Mouse (Mus musculus): Measurements from ENCODE around the gene Atp2c2. TPM values are rescaled to one million over a fixed set of nuclear protein-coding genes. Genes with fewer than 3 reads are reported as not detected.

Gene Atp2c2
- polyA plus RNA-seq, 1 experiment = not detected

- Histone ChIP-seq H3K4me1 (peaks cover 45% of the 10 kb centered on the region), H3K36me3 (replicated peaks; ENCODE audit: low read length) (no peaks in the 10 kb centered on the region), H3K9me3 (no peaks in the 10 kb centered on the region), H3K27me3 (replicated peaks) (peaks cover 63% of the 10 kb centered on the region), H3K4me3 (replicated peaks) (no peak overlapping the region)
- TF ChIP-seq GATA1 (IDR thresholded peaks at IDR 0.05; ENCODE audit: borderline replicate concordance, low read length) (no peak), FLI1 (IDR thresholded peaks at IDR 0.05; ENCODE audit: low read length) (no peak)
Observed at GRCm38 (mm10) chr8:119788607-119789381, 89.0 kb downstream of the Atp2c2 start.

- Histone ChIP-seq H3K36me3 (replicated peaks; ENCODE audit: low read length) (no peaks in the 10 kb centered on the region), H3K27me3 (replicated peaks) (peaks cover 58% of the 10 kb centered on the region), H3K4me1 (peaks cover 37% of the 10 kb centered on the region), H3K9me3 (no peaks in the 10 kb centered on the region), H3K4me3 (replicated peaks) (no peak overlapping the region)
- TF ChIP-seq GATA1 (IDR thresholded peaks at IDR 0.05; ENCODE audit: borderline replicate concordance, low read length) = no peak
- TF ChIP-seq FLI1 (IDR thresholded peaks at IDR 0.05; ENCODE audit: low read length) = no peak
Observed at GRCm38 (mm10) chr8:119789581-119789980, 89.8 kb downstream of the Atp2c2 start.

DNA sequence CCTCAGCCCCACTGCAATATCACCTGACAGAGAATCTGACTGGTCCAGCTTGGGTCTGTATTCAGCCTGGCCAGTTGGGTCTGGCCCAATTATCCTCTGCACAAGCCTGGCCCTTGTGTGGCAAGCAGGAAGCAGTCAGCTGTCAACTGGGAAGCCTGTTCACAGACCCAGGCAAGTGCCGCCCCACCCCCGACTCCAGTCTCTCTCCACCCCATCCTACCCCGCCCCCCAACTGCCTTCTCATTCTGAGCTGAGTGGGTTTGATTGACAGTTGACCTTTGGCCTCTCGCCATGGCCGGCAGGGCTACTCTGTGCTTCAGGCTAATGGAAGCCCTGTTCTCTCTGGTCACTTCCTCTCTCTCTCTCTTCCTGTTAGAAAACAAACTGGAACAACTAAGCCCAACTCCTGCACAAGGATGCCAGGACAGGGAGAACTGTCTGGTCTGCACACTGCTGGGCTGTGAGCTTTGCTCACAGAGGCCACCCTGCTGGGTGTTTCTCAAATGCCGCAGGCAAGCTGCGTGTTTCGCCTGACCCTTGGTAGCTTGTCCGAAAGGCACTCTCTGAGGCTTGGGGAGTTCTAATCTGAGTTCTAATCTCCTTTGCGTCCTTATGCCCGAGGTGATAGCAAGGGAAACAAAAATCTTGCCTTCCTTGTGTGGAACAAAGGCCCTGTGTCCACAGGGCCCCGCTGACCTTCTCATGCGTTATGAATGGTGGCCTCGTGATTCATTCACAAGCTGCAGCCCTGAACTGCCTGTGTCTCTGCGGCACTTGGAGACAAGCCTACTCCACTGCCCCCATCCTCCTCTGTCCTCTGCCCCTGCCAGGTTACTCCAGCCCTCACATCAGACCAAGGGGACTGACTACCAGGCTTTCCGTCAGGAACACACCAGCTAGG lies 92.2 kb downstream of the Atp2c2 start:
- Histone ChIP-seq H3K4me3 (replicated peaks) (no peak overlapping the region), H3K36me3 (replicated peaks; ENCODE audit: low read length) (no peaks in the 10 kb centered on the region), H3K9me3 (no peaks in the 10 kb centered on the region), H3K4me1 (peaks cover 22% of the 10 kb centered on the region), H3K27me3 (replicated peaks) (peaks cover 60% of the 10 kb centered on the region)
- TF ChIP-seq FLI1 (IDR thresholded peaks at IDR 0.05; ENCODE audit: low read length) = no peak
- TF ChIP-seq GATA1 (IDR thresholded peaks at IDR 0.05; ENCODE audit: borderline replicate concordance, low read length) = no peak

GRCm38 (mm10) chr8:119794689-119795088 lies 94.9 kb downstream of the Atp2c2 start:
- peaks cover 61% of the 10 kb centered on the region for H3K27me3 ChIP-seq (replicated peaks)
- no peak overlapping the region for H3K4me3 ChIP-seq (replicated peaks)
- no peaks in the 10 kb centered on the region for H3K9me3 ChIP-seq
- H3K4me1 ChIP-seq = peaks cover 32% of the 10 kb centered on the region
- TF ChIP-seq FLI1 (IDR thresholded peaks at IDR 0.05; ENCODE audit: low read length) (no peak), GATA1 (IDR thresholded peaks at IDR 0.05; ENCODE audit: borderline replicate concordance, low read length) (no peak)
- H3K36me3 ChIP-seq (replicated peaks; ENCODE audit: low read length) = no peaks in the 10 kb centered on the region

DNA sequence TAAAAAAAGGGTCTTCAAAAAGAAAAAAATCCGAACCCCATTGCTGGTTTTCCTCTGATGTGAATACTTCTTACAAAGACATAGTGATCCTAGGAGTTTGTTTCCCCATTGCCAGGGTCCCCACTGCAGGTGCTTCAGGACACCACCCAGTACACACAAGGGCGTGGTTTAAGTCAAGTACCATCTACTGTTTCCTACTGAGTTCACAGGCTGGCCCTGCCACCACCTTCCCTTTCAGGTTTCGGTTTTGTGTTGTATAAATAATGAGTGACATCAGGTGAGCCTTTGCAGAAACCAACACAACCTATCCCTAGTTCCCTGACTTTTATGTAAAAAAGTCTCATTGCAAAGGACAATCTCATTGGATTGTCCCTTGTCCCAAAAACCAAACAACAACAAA lies 95.8 kb downstream of the Atp2c2 start:
- no peak for TF ChIP-seq GATA1 (IDR thresholded peaks at IDR 0.05; ENCODE audit: borderline replicate concordance, low read length)
- no peak for TF ChIP-seq FLI1 (IDR thresholded peaks at IDR 0.05; ENCODE audit: low read length)
- no peak overlapping the region for H3K4me3 ChIP-seq (replicated peaks)
- peaks cover 32% of the 10 kb centered on the region for H3K4me1 ChIP-seq
- no peaks in the 10 kb centered on the region for H3K9me3 ChIP-seq
- peaks cover 62% of the 10 kb centered on the region for H3K27me3 ChIP-seq (replicated peaks)
- H3K36me3 ChIP-seq (replicated peaks; ENCODE audit: low read length) = no peaks in the 10 kb centered on the region

DNA sequence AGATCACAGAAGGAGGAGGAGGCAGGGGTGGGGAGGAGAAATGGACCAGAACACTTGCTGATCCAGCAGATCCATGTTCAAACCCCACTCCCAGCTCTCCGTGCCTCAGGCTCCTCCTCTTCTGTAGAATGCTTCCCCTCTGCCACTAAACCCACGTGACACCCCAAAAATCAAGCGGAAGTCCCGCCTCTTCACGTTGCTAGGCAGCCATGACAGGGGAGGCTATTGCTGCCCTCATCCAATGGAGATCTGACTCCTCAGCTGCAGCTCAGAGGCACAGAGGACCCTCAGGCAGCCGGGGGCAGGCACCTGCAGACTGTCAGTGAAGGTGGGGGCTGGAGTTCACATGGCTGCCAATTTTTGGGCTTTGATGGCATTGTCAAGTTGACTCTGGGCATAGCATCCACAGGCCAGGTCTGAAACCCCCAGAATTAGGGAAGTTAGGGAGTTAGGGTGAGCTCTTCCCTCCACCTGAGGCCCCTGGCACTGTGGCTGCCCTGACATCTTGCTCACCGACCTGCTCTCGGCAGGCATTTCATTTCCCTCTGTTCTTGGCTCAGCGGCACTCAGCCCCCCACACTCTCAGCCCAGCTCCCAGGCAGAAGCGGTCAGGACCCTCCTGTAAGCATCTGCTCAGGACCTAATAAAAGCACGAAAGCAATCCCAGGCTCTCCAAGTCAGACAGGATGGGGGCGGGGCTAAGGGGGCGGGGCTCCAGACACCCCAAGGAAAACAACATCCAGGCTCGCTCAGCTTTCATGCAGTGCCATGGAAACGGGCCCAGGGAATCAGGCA lies 98.6 kb downstream of the Atp2c2 start:
- peaks cover 66% of the 10 kb centered on the region for H3K27me3 ChIP-seq (replicated peaks)
- peaks cover 3% of the 10 kb centered on the region; the same call in 1 of the 2 replicates for H3K9me3 ChIP-seq
- peaks cover 13% of the 10 kb centered on the region for H3K4me1 ChIP-seq
- TF ChIP-seq FLI1 (IDR thresholded peaks at IDR 0.05; ENCODE audit: low read length) (no peak), GATA1 (IDR thresholded peaks at IDR 0.05; ENCODE audit: borderline replicate concordance, low read length) (no peak)
- H3K36me3 ChIP-seq (replicated peaks; ENCODE audit: low read length) = no peaks in the 10 kb centered on the region
- peak overlapping the region; percentile 87 for H3K4me3 ChIP-seq (replicated peaks)

GRCm38 (mm10) chr8:119798965-119799264 lies 99.1 kb downstream of the Atp2c2 start:
- peaks cover 13% of the 10 kb centered on the region for H3K4me1 ChIP-seq
- H3K9me3 ChIP-seq = peaks cover 3% of the 10 kb centered on the region; the same call in 1 of the 2 replicates
- TF ChIP-seq GATA1 (IDR thresholded peaks at IDR 0.05; ENCODE audit: borderline replicate concordance, low read length) = no peak
- H3K36me3 ChIP-seq (replicated peaks; ENCODE audit: low read length) = no peaks in the 10 kb centered on the region
- peaks cover 64% of the 10 kb centered on the region for H3K27me3 ChIP-seq (replicated peaks)
- peak overlapping the region; percentile 87 for H3K4me3 ChIP-seq (replicated peaks)

DNA sequence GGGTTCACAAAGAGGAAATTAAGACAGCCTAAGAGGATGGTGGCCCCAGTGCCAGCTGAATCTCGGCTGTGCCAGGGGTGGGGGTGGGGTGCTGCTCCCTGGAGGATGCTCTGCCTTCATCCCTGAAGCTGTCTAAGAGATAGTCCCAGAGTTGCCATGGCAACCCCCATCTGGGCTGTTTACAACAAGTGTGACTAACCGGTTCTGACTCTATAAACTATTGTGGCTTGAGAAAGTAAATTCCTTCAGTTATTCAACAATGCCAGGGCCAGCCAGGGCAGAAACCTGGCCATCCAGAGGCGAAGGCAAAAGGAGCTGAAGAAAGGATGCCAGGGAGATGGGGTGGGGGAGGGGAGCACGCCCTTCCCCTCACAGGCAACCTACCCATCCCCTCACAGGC lies 101.4 kb downstream of the Atp2c2 start:
- H3K4me1 ChIP-seq = peaks cover 13% of the 10 kb centered on the region
- peaks cover 70% of the 10 kb centered on the region for H3K27me3 ChIP-seq (replicated peaks)
- H3K9me3 ChIP-seq = peaks cover 3% of the 10 kb centered on the region; the same call in 1 of the 2 replicates
- no peaks in the 10 kb centered on the region for H3K36me3 ChIP-seq (replicated peaks; ENCODE audit: low read length)
- no peak overlapping the region for H3K4me3 ChIP-seq (replicated peaks)
- no peak for TF ChIP-seq GATA1 (IDR thresholded peaks at IDR 0.05; ENCODE audit: borderline replicate concordance, low read length)
- TF ChIP-seq FLI1 (IDR thresholded peaks at IDR 0.05; ENCODE audit: low read length) = no peak

- Histone ChIP-seq H3K4me3 (replicated peaks) (no peak overlapping the region), H3K27me3 (replicated peaks) (peaks cover 64% of the 10 kb centered on the region), H3K36me3 (replicated peaks; ENCODE audit: low read length) (peaks cover 11% of the 10 kb centered on the region), H3K4me1 (peaks cover 22% of the 10 kb centered on the region), H3K9me3 (peaks cover 3% of the 10 kb centered on the region; the same call in 1 of the 2 replicates)
- TF ChIP-seq FLI1 (IDR thresholded peaks at IDR 0.05; ENCODE audit: low read length) (no peak), GATA1 (IDR thresholded peaks at IDR 0.05; ENCODE audit: borderline replicate concordance, low read length) (no peak)
Observed at GRCm38 (mm10) chr8:119802592-119802991, 102.8 kb downstream of the Atp2c2 start.

All from megakaryocyte, embryonic 14.5 days (primary cell).